Mouse (Mus musculus): ENCODE data around the gene Gm3072.
"Not testable (repeated sequence)": the region's sequence is repeated elsewhere in the genome, so short reads cannot be mapped to it uniquely, and the experiment has no call there.

- not testable (repeated sequence) for TF ChIP-seq CTCF (conservative IDR thresholded peaks at IDR 0.05; ENCODE audit: low read length); NANOG (IDR thresholded peaks at IDR 0.05; ENCODE audit: borderline replicate concordance, low read length)
Measured at GRCm38 (mm10) chr14:41630144-41630543, 5.7 kb upstream of the Gm3072 start.

Data from E14TG2a.4 (cell line).